Mouse (Mus musculus) spleen, adult 18-20 months (tissue): ENCODE results near the gene Sart3.

Experiments
- DNase-seq, 2 experiments: peaks; one replicate each; pipeline ENCODE4 v3.0.0; 2022; ENCODE audit warnings: mixed read lengths in 2 of 2

Sart3 gene

DNA sequence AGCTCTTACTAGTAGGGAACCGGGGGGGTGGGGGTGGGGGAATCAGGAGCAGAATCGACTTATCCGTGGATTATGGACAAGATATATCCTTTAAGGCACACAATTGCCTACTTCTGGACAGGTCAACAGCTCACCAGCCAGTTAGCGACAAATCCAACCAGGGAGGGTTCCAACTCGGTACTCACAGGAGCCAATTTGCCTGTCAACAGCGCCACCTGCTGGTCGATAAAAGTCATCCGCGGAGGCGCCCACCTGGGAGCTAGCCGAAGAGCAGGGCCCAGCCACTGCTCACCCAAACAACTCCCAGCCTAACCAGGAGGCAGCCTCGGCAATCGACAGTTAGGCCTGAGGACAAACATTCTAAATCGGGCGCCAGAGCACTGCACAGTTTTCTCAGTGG, 47.9 kb downstream of the Sart3 start, which contains the start of gene 1700069L16Rik:
TSS of gene 1700069L16Rik (minus strand) at position 327 of the 400 bp plus-strand sequence.
- peak; percentile 33 to 74 for DNase-seq

DNA sequence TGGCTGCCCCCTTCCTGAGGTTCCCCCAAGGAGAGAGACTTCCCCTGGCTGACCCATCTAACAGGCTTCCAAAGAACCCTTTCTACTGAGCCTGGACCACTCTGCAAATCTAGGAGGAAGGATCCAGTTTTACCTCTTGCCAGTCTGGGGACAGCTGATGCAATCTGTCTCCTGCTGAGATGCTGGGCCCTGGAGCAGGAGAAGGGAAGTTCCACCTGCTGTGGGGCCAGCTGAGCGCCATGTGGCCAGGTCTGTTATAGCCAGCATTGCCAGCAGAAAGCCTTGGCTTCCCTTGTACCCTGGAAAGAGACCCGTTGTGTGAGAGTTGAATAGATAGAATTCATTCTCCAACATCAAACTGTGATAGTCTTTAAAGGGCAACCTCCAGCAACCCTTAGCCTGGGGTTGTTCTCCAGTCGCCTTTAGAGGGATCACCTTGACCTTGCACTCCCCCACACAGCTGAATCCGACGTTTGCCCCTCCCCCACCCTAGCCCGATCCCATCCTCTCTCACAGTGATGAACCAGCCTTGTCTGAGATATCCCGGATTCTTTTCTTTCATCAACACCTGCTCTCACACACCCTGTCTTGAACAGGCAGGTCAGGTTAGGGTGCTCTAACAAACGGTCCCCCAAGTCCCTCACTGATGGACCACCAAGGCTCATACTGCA, 48.6 kb downstream of the Sart3 start:
- no peak for DNase-seq

DNA sequence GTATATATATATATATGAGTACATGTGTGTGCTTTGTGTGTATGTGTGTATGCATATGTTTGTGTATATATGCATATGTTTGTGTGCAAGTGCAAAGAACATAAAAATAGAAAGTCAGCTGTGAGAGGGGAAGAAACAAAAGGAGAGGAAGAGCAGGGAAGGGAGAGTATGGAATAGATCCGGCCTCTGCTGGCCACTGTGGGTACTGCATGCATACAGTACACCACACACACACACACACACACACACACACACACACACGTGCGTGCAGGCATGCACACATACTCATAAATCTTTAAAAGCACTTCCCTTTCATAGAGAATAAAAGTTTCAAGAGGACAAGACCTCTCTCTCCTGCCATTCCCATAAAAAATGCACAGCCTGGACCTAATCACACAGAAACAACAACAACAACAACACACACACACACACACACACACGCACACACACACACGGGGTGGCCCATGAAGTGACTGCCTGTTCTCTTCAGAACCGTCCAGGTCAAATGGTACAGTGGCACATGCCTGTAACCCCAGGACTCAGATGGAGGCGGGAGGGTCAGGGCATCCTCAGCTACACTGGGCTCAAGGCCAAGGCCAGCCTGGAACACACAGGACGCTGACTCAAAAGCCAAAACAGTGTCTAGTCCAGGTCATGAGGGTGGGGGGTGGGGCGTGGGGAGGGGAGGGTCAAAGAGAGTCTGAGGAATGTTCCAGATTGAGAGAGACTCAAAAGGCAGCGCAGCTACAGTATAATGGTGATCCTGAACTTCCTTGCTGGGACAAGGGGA, 49.9 kb downstream of the Sart3 start:
- DNase-seq: no peak

DNA sequence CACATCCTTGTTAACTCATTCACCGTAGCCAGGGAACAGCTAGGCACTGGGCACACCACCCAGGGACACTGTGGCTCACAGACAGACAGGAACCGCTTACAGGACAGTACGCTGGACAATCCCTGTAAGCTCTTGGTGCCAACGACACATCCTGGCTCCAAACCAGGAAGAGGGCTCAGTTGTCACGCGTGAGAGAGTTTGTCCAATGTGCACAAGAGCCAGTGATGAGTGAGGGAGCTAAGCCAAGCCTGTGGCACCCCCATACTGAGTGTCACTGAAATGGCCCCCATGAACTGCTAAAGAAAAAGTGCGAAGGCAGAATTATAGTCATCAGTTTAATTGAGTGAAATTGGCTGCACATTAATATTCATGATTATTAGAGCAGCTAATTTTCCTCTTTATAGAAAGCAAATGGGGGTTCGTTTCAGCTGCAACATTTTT, 53.1 kb downstream of the Sart3 start:
- DNase-seq: no peak

DNA sequence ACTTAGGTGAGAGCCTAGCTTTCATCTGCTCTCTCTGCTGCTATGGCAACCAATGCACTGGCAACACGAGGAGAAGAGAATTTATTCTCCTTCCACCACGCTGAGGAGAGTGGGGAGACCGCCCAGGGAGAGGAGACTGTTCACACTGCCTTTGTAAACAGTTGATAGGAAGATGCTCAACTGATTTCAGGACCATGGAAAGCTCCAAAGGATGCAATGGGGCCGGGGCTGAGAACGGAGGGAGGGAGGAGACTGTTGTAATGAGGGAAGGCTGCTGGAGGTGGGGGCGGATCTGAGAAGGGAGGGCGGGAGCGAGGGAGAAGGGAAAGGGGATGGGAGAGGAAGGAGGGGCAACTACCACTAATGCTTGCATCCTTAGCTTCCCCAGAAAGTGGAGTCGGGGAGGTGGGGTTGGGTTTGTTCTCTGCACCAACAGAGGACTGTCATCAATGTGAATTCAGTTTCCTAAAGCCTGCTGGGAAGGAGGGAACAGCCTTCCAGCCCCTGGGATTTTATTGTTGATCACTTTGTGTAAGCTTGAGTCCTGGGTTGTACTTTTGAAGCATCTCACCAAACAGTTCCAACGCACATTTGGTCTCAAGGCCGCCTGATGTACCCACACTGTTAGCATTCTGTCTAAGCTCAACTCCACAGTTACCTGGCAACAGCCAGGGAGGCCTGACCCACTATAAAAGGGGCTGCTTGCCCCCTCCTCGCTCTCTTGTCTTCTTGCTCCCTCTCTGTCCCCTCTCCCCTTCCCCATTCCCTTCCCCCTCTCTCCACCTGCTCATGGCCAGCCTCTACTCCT, 55.5 kb downstream of the Sart3 start:
- DNase-seq: no peak

DNA sequence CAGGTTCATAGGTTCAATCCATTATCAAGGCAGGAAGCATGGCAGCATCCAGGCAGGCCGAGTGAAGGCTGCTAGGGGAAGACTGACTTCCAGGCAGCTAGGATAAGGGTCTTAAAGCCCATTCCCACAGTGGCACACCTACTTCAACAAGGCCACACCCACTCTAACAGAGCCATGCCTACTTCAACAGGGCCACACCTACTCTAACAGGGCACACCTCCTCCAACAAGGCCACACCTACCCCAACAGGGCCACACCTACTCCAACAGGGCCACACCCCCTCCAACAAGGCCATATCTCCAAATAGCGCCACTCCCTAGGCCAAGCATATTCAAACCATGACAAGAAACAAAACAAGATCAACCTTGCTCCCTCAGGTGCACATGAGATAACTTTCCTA, 59.4 kb downstream of the Sart3 start:
- no peak for DNase-seq

DNA sequence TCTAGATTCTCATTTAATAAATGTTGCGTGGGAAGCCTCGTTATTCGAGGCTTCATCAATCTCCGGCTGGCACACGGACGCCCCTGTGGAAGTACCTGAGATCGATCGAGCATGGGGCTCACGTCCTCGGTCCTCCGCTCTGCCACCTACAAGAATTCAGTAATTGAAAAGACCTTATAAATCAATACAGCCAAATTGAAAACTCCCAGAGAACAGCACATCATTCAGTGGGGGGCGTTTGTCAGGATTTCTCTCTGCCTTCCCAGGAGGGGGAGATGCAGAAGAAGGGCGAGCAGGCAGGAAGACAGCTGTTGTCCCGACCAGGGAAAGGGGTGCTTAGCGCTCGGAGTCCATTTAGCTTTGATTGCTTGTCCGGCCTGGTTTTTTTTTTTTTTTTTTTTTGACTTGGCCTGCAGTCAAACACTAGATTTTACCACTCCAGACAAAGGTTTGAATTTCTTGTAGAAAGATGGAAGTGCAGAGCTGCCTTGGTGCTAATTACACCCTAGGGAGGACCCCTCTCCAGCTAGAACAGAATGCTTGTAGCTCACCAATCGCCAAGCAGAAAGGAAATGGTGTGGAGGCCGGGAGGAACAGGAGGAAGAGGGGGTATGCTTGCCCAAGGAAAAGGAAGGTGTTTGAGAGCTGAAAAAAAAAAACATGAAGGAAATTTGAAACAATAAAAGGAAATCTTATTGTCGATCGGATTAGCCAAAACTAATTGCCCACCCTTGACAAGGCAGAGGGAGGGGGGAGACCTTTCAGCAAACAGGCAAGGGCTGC, 68.3 kb downstream of the Sart3 start:
- DNase-seq: no peak

DNA sequence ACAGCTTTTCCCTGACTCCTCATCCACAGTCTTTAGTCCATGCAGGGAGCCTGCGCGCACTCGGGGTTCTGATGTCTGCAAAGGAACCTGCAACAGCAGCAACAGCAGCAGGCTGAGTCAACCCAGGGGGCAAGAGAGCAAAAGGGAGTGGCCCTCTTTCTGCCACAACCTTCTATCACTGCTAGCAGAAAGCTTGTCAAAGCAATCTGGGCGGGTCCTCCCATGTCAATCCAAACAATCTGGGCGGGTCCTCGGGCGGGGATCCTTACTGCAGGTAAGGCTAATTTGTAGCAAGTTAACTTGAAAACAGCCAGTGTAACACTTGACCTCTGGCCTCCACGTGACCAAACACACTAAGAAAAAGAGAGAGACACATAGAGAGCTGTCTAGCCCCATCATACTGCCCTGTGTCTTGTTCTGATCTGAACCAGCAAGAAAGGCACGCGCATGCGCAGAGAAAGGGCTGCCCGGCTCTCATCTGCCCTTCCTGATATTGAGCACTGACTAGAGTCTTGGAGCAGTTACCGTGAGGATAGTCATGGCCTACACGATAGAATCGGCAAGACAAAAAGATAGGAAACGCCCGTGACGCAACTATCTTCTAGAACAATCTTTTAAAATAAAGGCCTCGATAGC, 71.8 kb downstream of the Sart3 start:
- DNase-seq: no peak

DNA sequence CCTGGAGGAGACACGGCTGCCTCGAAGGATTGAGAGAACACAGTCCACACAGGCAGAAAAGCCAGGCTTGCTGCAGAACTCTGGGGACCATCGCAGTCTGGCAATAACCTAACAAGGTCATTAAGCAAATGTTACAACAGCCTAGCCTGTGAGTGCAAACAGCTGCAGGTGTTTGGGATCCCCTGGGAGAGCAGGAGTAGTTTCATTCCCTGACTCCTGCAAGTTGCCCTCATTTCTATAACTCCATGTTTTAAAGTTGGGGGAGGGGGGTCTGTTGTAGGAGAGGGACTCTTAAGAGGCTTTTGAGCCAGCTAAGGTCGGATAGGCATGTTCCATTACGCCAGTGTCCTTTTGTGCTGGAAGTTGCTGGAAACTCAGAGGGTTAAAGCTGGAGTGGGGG, 77.9 kb downstream of the Sart3 start:
- no peak for DNase-seq

DNA sequence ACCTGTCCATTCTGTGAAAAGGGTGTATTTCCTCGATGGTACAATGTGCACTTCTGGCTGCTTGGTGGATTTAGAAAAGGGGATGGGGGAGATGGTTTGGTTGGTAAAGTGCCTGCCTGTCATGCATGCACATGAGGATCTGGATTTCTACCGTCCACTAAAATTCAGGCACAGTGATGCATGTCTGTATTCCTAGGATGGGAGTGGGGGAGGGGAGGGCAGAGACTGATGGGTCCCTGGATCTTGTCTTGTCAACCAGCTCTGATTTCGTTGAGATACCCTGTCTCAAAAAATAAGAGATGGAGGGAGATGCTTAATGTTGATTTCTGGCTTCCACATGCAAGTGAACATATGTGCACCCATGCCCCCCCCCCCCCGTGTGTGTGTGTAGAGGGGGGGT, 78.3 kb downstream of the Sart3 start:
- DNase-seq: no peak

DNA sequence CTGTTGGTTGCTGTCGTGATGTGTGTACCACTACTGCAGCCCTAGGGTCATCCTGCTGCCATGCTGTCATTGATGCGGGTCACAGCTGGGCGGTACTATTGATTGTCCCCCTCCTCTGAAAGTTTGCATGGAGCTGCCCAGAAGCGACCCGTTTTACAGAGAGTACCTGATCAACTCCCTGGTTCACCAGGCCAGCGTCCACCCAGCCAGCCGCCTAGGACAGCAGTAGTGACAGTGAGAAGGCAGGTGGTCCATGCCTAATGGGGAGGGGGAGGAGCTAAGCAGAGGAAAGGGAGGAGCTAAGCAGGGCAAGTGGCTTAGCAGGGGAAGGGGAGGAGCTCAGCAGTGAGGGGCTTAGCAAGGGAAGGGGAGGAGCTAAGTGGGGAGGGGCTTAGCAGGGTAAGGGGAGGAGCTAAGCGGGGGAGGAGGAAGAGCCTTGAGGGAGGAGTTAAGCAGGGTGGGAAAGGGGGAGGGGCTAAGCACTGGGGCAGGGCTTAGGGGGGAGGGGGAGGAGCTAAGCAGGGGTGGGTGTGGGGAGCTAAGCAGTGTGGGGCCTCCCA, 79.0 kb downstream of the Sart3 start:
- DNase-seq: no peak
